Mouse (Mus musculus) forebrain, embryonic 10.5 days (tissue): ENCODE results near the gene Fgfr2. TPM values are rescaled to one million over a fixed set of nuclear protein-coding genes. Genes with fewer than 3 reads are reported as not detected.

Source experiments
- DNase-seq: peaks from one replicate; pipeline ENCODE4 v3.0.0-alpha.2; 2017; ENCODE audit warnings: low spot score; ENCODE audit errors: extremely low spot score
- H3K27ac ChIP-seq: fragments of 300-500 bp; sonication (generic); 2 replicates; pipeline ENCODE4 v1.5.1; 2016; ENCODE audit warnings: mild to moderate bottlenecking
- H3K27me3 ChIP-seq: fragments of 300-500 bp; sonication (generic); 2 replicates; pipeline ENCODE4 v1.6.1; 2016; ENCODE audit warnings: mild to moderate bottlenecking; ENCODE audit not compliant: poor library complexity, severe bottlenecking
- H3K36me3 ChIP-seq: fragments of 300-500 bp; sonication (generic); replicated peaks from 2 replicates; pipeline ENCODE4 v1.6.1; 2016; ENCODE audit warnings: mild to moderate bottlenecking, moderate library complexity
- H3K4me1 ChIP-seq: fragments of 300-500 bp; sonication (generic); 2 replicates; pipeline ENCODE4 v1.6.1; 2016
- H3K4me3 ChIP-seq: fragments of 300-500 bp; sonication (generic); 2 replicates; pipeline ENCODE4 v1.5.1; 2016; ENCODE audit warnings: mild to moderate bottlenecking, moderate library complexity
- H3K9me3 ChIP-seq: fragments of 300-500 bp; sonication (generic); 2 replicates; pipeline ENCODE4 v1.6.1; 2016; ENCODE audit warnings: mild to moderate bottlenecking, moderate library complexity
- WGBS: fragments of 180-500 bp; shearing (Covaris S2); methylation state at CpG from one replicate; pipeline ENCODE4 v1.1.7; 2016; 5-methylcytosine and 5-hydroxymethylcytosine counted together
- polyA plus RNA-seq: library from polyadenylated mRNA; unstranded; fragments of >200 nt; fragmentation: Nextera tagmentation; extraction: Ambion mirVana; gene quantifications from 2 replicates; pipeline ENCODE4 v1.2.1, GENCODE M21; 2016

Gene Fgfr2
- polyA plus RNA-seq, 1 experiment from 2014 or later: 55.7 TPM

DNA sequence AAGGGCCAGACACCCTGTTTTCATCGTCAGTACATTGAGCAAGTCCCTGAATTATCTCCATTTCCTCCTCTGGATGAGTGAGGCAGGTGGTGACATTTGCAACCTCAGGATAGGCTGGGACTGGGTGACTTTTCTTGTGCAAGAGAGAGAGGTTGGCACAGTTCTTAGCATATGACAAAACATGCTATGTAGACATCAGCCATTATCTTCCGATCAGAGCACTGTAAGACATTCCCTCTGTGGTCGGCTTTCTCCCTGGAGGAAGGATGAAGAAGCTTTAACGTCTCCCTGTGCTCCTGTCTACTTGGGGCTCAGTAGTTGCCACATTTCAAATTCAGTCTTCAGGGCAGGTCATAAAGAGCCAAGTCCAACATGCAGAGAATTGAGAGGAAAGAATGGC, 1858.9 kb downstream of the Fgfr2 start:
- H3K4me3 ChIP-seq: no peak overlapping the region
- no peaks in the 10 kb centered on the region for H3K27me3 ChIP-seq
- no peaks in the 10 kb centered on the region for H3K9me3 ChIP-seq
- no peaks in the 10 kb centered on the region for H3K36me3 ChIP-seq
- no peak for DNase-seq
- no peaks in the 10 kb centered on the region for H3K4me1 ChIP-seq
- no peak overlapping the region for H3K27ac ChIP-seq
- 89% methylated on average over 4 of the region's 4 CpGs for whole genome bisulfite sequencing

DNA sequence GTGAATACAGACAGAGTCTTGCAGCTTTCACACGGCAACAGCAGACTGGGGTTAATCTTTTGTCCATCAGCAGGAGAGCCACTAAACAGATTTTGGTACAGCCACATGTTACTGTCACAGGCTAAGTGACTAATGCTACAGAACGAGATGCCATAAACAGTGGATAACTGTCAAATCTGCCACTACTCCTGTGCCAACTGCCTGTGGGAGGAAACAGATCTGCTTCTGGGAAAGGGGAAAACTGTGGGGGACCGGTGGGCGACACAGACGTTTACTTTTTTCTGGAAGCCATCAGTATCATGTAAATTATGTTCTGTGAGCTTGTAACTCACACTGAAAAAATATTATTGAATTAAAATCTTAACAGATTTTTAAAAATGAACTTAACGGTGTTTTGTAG, 1862.2 kb downstream of the Fgfr2 start:
- WGBS: 84% methylated on average over 6 of the region's 6 CpGs
- no peak overlapping the region for H3K27ac ChIP-seq
- H3K27me3 ChIP-seq: no peaks in the 10 kb centered on the region
- H3K4me3 ChIP-seq: no peak overlapping the region
- H3K4me1 ChIP-seq: no peaks in the 10 kb centered on the region
- H3K36me3 ChIP-seq: no peaks in the 10 kb centered on the region
- DNase-seq: no peak
- H3K9me3 ChIP-seq: no peaks in the 10 kb centered on the region

- Histone ChIP-seq H3K36me3 (no peaks in the 10 kb centered on the region), H3K4me3 (no peak overlapping the region), H3K27me3 (no peaks in the 10 kb centered on the region), H3K9me3 (no peaks in the 10 kb centered on the region), H3K4me1 (0 out of 2 replicates have a peak, but pooled peaks cover 3% of the 10 kb centered on the region), H3K27ac (no peak overlapping the region)
- 87% methylated on average over 1 of the region's 1 CpGs for WGBS
- no peak for DNase-seq
Measured at GRCm38 (mm10) chr7:131257309-131257708, 1865.8 kb downstream of the Fgfr2 start.

DNA sequence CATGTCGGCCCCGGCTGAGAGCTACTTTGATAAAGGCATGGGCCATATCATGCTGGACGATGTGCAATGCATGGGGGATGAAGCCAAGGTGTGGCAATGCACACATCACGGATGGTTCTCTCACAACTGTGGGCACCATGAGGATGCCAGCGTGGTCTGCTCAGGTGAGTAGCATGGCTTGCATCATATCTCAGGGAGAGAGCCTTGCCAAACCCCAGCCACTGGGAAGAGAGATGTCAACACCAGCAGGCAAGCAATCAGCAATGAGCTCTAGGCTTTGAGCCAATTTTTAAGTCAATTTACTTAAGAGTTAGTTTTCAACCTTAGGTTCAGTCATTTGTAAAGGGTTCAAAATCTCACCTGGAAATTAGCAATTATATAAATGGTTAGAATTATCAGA, 1866.3 kb downstream of the Fgfr2 start:
- DNase-seq: no peak
- WGBS: 93% methylated on average over 5 of the region's 5 CpGs
- 0 out of 2 replicates have a peak, but pooled peaks cover 3% of the 10 kb centered on the region for H3K4me1 ChIP-seq
- H3K9me3 ChIP-seq: no peaks in the 10 kb centered on the region
- no peaks in the 10 kb centered on the region for H3K36me3 ChIP-seq
- H3K27ac ChIP-seq: no peak overlapping the region
- H3K4me3 ChIP-seq: no peak overlapping the region
- no peaks in the 10 kb centered on the region for H3K27me3 ChIP-seq

DNA sequence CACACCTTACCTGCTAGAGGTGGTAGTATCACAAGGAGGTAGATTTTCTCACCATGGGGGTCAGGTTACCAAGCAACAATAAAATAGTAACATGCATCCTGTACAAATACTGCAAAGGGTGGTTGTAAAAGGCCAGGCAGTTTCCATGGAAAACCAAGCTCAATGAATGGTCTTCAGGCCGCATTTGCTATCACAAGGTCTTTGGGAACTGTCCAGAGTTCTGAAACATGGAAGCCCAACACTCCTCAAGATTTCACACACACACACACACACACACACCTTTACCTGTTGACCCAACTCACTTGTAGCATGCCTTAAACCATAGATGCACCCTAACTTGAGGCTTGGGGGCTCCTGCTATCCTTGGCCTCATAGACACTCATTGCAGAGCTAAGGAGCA, 1878.2 kb downstream of the Fgfr2 start:
- Histone ChIP-seq H3K36me3 (no peaks in the 10 kb centered on the region), H3K4me1 (no peaks in the 10 kb centered on the region), H3K27ac (no peak overlapping the region), H3K27me3 (no peaks in the 10 kb centered on the region), H3K9me3 (no peaks in the 10 kb centered on the region), H3K4me3 (no peak overlapping the region)
- WGBS: 24% methylated on average over 1 of the region's 1 CpGs
- DNase-seq: no peak

GRCm38 (mm10) chr7:131236091-131236490, 1887.1 kb downstream of the Fgfr2 start:
- Histone ChIP-seq H3K4me3 (no peak overlapping the region), H3K27me3 (no peaks in the 10 kb centered on the region), H3K27ac (no peak overlapping the region), H3K4me1 (0 out of 2 replicates have a peak, but pooled peaks cover 5% of the 10 kb centered on the region), H3K36me3 (no peaks in the 10 kb centered on the region), H3K9me3 (no peaks in the 10 kb centered on the region)
- no peak for DNase-seq

DNA sequence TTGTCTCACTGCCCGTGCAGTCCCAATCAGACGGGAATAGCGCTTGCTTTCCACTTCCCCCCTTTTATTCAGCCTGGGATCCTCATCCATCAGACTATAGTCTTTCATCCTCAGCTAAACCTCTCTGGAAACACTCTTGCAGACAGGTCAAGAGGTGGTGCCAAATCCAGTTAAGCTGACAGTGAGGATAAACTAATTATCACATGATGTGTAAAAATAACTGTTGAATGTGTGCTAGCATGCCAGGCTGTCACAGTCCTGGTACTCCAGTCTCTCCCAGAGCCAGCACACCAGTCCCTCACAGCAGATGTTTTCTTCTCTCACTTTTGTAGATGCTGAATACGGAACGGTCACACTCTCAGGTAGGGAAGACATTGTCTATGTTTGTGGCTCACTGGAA, 1900.1 kb downstream of the Fgfr2 start:
- no peaks in the 10 kb centered on the region for H3K4me1 ChIP-seq
- no peaks in the 10 kb centered on the region for H3K36me3 ChIP-seq
- 82% methylated on average over 5 of the region's 5 CpGs for WGBS
- H3K4me3 ChIP-seq: no peak overlapping the region
- no peak for DNase-seq
- H3K27me3 ChIP-seq: no peaks in the 10 kb centered on the region
- no peaks in the 10 kb centered on the region for H3K9me3 ChIP-seq
- no peak overlapping the region for H3K27ac ChIP-seq

GRCm38 (mm10) chr7:131187996-131188395, 1935.2 kb downstream of the Fgfr2 start:
- no peak for DNase-seq
- Histone ChIP-seq H3K4me1 (no peaks in the 10 kb centered on the region), H3K4me3 (no peak overlapping the region), H3K9me3 (no peaks in the 10 kb centered on the region), H3K36me3 (no peaks in the 10 kb centered on the region), H3K27ac (no peak overlapping the region), H3K27me3 (no peaks in the 10 kb centered on the region)
- 95% methylated on average over 14 of the region's 14 CpGs for whole genome bisulfite sequencing

DNA sequence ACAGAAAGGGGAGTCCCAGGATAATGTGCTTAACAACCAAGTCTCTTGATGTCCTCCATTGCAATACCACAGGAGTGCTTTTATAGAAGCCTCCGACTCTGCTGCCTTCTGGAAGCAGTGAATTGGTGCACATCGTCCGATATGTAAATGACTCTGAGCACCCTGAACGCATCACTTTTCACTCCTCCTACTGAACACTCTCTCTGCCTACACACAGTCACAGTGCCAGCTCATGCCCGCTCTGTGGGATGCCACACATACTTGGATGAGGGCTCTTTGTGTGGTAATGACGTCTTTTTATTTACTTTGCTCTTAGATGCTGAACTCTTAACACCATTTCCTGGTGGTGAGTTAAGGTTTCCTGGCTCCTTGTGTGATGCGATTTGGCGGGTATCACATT, 1936.1 kb downstream of the Fgfr2 start:
- no peaks in the 10 kb centered on the region for H3K27me3 ChIP-seq
- H3K9me3 ChIP-seq: no peaks in the 10 kb centered on the region
- H3K36me3 ChIP-seq: no peaks in the 10 kb centered on the region
- 85% methylated on average over 8 of the region's 8 CpGs for WGBS
- no peaks in the 10 kb centered on the region for H3K4me1 ChIP-seq
- DNase-seq: no peak
- H3K27ac ChIP-seq: no peak overlapping the region
- H3K4me3 ChIP-seq: no peak overlapping the region

GRCm38 (mm10) chr7:131184339-131184738, 1938.8 kb downstream of the Fgfr2 start:
- no peak overlapping the region for H3K27ac ChIP-seq
- no peak for DNase-seq
- no peak overlapping the region for H3K4me3 ChIP-seq
- no peaks in the 10 kb centered on the region for H3K9me3 ChIP-seq
- H3K36me3 ChIP-seq: no peaks in the 10 kb centered on the region
- H3K27me3 ChIP-seq: no peaks in the 10 kb centered on the region
- H3K4me1 ChIP-seq: no peaks in the 10 kb centered on the region
- WGBS: 69% methylated on average over 8 of the region's 8 CpGs

DNA sequence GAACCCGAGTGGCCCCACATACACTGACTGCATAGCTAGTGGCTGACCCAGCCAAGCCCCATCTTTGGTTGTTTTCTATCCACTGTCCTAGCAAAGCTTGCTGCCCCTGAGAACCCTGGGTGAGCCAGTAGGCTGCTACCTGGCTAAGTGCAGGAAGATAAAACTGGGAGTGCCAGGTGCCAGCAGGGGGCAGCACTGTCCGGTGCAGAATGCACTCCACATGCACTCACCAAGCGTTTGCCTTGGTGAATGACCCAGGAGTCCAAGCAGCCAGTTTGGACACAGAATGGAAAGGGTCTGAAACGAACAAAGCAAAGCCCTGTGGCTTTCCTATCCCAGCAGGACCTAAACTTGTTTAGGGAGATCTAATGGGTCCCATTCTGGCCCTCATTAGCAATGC, 1940.5 kb downstream of the Fgfr2 start:
- no peaks in the 10 kb centered on the region for H3K36me3 ChIP-seq
- H3K27me3 ChIP-seq: no peaks in the 10 kb centered on the region
- peak; percentile 31 for DNase-seq
- H3K4me1 ChIP-seq: no peaks in the 10 kb centered on the region; the same call in 1 of the 2 replicates
- 28% methylated on average over 4 of the region's 4 CpGs for WGBS
- no peak overlapping the region for H3K27ac ChIP-seq
- H3K9me3 ChIP-seq: no peaks in the 10 kb centered on the region
- H3K4me3 ChIP-seq: no peak overlapping the region

DNA sequence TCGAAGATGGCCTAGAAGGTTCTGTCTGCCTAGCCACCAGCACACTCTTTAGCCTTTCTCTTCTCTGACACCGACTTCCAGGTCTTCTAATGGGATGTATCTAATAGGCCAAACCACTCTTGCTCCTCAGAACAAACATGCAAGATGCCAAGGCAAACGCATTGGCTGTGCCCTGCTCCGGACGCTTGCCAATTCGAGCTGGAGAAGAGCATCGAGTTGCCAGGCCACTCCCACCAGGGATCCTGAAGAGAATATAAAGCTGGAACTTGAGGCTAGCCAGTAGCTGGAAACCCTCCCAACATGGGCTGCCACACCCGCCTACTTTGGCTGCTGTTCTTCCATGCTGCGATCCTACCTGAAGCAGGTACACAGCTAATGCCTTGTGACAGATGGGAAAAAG, 1949.0 kb downstream of the Fgfr2 start, which contains the start of gene 5430419D17Rik:
TSS of gene 5430419D17Rik (plus strand) at position 282 of the 400 bp plus-strand sequence.
- no peaks in the 10 kb centered on the region for H3K27me3 ChIP-seq
- H3K36me3 ChIP-seq: no peaks in the 10 kb centered on the region
- WGBS: 90% methylated on average over 9 of the region's 9 CpGs
- H3K4me3 ChIP-seq: no peak within 1 kb of the TSS
- no peaks in the 10 kb centered on the region for H3K9me3 ChIP-seq
- peaks cover 4% of the 10 kb centered on the region; the same call in 1 of the 2 replicates for H3K4me1 ChIP-seq
- no peak within 1 kb of the TSS for H3K27ac ChIP-seq
- no peak for DNase-seq

GRCm38 (mm10) chr7:131169099-131169498, 1954.1 kb downstream of the Fgfr2 start:
- Histone ChIP-seq H3K27ac (no peak overlapping the region), H3K27me3 (no peaks in the 10 kb centered on the region), H3K4me1 (no peaks in the 10 kb centered on the region), H3K36me3 (no peaks in the 10 kb centered on the region), H3K9me3 (no peaks in the 10 kb centered on the region), H3K4me3 (no peak overlapping the region)
- 78% methylated on average over 2 of the region's 2 CpGs for WGBS
- no peak for DNase-seq

GRCm38 (mm10) chr7:131167771-131168170, 1955.4 kb downstream of the Fgfr2 start:
- H3K27me3 ChIP-seq: no peaks in the 10 kb centered on the region
- H3K9me3 ChIP-seq: no peaks in the 10 kb centered on the region
- no peaks in the 10 kb centered on the region for H3K36me3 ChIP-seq
- H3K27ac ChIP-seq: no peak overlapping the region
- no peak for DNase-seq
- no peak overlapping the region for H3K4me3 ChIP-seq
- WGBS: 84% methylated on average over 3 of the region's 3 CpGs
- no peaks in the 10 kb centered on the region for H3K4me1 ChIP-seq
